22 mouse cellular contexts compared by ENCODE assay signal in genomic region chr1:74687131-74687530, GRCm38 (mm10). TPM values are rescaled to one million over a fixed set of nuclear protein-coding genes. Genes with fewer than 3 reads are reported as not detected.
DNase-seq lines count a peak whose midpoint lies in the region.
"Had no signal": no experiment of that assay in that cellular context is flagged by ENCODE, and none has a peak within 500 bp of the region (broad histone marks: within the 10 kb centered on the region; RNA-seq: fewer than 3 reads in every experiment).

No protein-coding gene starts in this region.

- DNase-seq in adrenal gland, postnatal 14 days: peak; percentile 15
- no peak for DNase-seq in adrenal gland, adult 2 months
- peak; percentile 83 for DNase-seq in heart, adult 11 months
- DNase-seq in heart, adult 18-20 months: no peak
- DNase-seq in fat pad, adult 2 months (ENCODE audit: extremely low read depth, low read depth, low spot score): peak; percentile 46
- DNase-seq in gonadal fat pad, adult 2 months (ENCODE audit: low read depth): peak; percentile 61
- DNase-seq in right cerebral cortex, postnatal 4 days: no peak
- no peak for DNase-seq in frontal cortex, postnatal 14 days (ENCODE audit: low spot score in 2 of 2)
- DNase-seq: adrenal gland, adult 8-10 months; adrenal gland, postnatal 10 days; adrenal gland, postnatal 25 days; adrenal gland, postnatal 36 days; B cell, adult 2 months; cerebellum, adult 11 months; cerebellum, adult 11-12 months; cerebellum, adult 18-20 months; cerebellum, adult 2 months had no signal

RNA-seq across cellular contexts. Expression of gene Ttll4, which starts 25.6 kb away (rescaled TPM):
- total RNA-seq in adrenal gland, postnatal 14 days (2021): 19.2 and 21.5 TPM in 2 replicates
- total RNA-seq in adrenal gland, adult 2 months (2021): 10 to 100 TPM; 13.1 to 21.9 TPM
- polyA plus RNA-seq in adrenal gland, adult 2 months (2012; rRNA removed): 12.9 and 14.0 TPM in 2 replicates
- total RNA-seq in heart, adult 18-20 months (2021): 1 to 10 TPM; 9.1 to 9.3 TPM
- 10.1 and 12.9 TPM in 2 replicates for polyA plus RNA-seq in gonadal fat pad, adult 2 months (2012; rRNA removed)

RNA-seq across cellular contexts. Expression of gene Cyp27a1, which starts 26.2 kb away (rescaled TPM):
- 26.0 and 27.2 TPM in 2 replicates for total RNA-seq in adrenal gland, postnatal 14 days (2021)
- total RNA-seq in adrenal gland, adult 2 months (2021): 10 to 100 TPM; 13.1 to 16.8 TPM
- 8.7 and 9.5 TPM in 2 replicates for polyA plus RNA-seq in adrenal gland, adult 2 months (2012; rRNA removed)
- 10 to 100 TPM; 11.0 to 15.5 TPM for total RNA-seq in heart, adult 18-20 months (2021)
- polyA plus RNA-seq in gonadal fat pad, adult 2 months (2012; rRNA removed): 35.7 and 45.1 TPM in 2 replicates
- total RNA-seq: CH12.LX, MEL had no signal
- polyA plus RNA-seq: CD4-positive, CD25-positive, alpha-beta regulatory T cell, adult 4 months; G1E; Patski had no signal

Comparison
In these comparisons a context has a peak if more than half of its experiments do, and no peak if none do; other contexts are left out.
1. DNase-seq: peak in adrenal gland, postnatal 14 days (single experiment), heart, adult 11 months (single experiment), fat pad, adult 2 months (single experiment) and gonadal fat pad, adult 2 months (single experiment); none in adrenal gland, adult 2 months (single experiment), heart, adult 18-20 months (0 of 2), right cerebral cortex, postnatal 4 days (single experiment) and frontal cortex, postnatal 14 days (0 of 2).